Mouse (Mus musculus): ENCODE measurements at regions not wholly inside any gene's neighbourhood (a gene's known extent, or its start where the extent isn't known, plus 50 kb on each side); places are given as distances from the start of the nearest gene placed in this dataset.

DNA sequence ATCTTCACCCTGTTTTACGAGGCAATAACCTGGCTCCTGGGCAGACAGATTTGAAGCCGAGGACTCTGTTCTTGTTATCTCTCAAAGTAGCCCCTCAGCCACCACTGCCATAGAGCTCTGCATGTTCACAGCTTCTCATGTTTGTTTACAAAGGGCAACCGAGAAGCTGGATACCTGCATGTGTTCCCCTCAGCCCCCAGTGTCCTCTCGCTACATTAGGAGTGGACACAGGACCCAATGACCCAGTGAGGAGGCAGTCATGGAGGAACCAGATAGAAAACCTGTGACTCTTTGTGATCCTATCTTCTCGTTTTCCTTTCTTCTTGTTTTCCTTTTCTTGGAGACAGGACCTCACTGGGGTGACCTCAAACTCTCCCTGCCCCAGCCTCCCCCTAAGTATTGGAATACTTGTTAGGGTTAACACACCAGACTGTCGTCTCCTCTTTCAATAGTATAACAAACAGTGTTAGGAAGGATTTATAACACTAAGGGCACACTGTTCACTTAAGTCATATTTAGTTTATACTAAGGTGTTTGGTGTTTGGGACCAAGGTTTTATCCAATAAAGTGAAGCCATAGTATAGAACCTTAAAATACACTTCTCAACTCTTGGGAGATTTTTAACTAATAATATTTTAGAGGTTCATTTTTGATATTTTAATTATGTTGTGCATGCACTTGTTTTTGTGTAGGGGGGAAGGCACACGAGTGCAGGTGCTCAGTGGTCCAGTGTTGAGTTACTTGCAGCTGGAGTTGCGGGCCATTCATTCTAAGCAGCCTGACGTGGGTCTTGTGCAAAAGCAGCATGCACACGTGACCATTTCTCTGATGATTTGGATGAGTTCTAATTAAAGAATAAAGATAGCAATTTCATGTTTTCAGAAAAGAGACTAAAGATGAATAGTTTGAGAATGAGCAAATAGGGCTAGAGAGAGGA, 422.9 kb upstream of the BB014433 start:
- TF ChIP-seq POLR2A (IDR thresholded peaks at IDR 0.05; ENCODE audit: borderline replicate concordance, extremely low read depth, insufficient read depth, insufficient read length, poor library complexity, severe bottlenecking) (no peak), CTCF (IDR thresholded peaks at IDR 0.05; ENCODE audit: borderline replicate concordance, extremely low read depth, insufficient read depth, insufficient read length) (no peak)
- DNase-seq (ENCODE audit: low read depth), result no peak

DNA sequence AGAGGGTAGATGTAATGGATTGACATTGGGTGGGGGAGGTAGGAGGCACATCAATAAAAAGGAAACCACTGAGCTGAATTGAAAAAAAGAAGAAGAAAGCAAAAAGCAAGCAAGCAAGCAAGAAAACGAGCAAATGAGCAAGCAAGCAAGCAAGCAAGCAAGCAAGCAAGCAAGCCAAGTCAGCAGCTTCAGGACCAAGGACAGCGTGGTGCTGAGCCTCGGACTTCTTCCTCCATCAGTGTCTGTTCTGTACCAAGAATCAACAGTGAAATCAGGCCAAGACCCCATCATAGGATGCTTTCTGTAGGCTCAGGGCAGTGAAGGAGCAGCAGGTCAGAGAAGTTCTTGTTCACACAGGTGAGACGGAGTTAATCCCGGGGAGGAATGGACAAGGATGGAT, 392.7 kb upstream of the BB014433 start:
- no peak for TF ChIP-seq CTCF (IDR thresholded peaks at IDR 0.05; ENCODE audit: borderline replicate concordance, extremely low read depth, insufficient read depth, insufficient read length)
- DNase-seq (ENCODE audit: low read depth), result peak; percentile 39

DNA sequence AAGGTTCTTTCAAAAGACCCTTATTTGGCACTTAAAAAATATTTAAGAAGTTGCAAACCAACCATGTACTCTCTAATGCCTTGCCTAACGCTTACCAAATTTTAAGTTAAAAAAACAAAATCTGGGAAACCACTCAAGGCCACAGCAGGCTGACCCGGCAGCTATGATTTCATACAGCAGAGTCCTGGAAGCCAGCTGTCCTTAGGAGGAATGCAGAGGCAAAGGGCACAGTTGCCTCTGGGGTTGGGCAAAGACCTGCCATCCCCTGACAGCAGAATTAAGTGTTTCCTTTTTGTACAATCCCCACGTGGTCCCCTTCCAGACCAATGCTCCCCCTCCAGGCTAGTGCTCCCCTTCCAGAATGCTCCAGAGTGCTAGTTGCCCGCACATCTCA, 348.8 kb upstream of the BB014433 start:
- peak; percentile 26 for DNase-seq (ENCODE audit: low read depth)
- no peak for TF ChIP-seq POLR2A (IDR thresholded peaks at IDR 0.05; ENCODE audit: borderline replicate concordance, extremely low read depth, insufficient read depth, insufficient read length, poor library complexity, severe bottlenecking)
- TF ChIP-seq CTCF (IDR thresholded peaks at IDR 0.05; ENCODE audit: borderline replicate concordance, extremely low read depth, insufficient read depth, insufficient read length), result no peak

DNA sequence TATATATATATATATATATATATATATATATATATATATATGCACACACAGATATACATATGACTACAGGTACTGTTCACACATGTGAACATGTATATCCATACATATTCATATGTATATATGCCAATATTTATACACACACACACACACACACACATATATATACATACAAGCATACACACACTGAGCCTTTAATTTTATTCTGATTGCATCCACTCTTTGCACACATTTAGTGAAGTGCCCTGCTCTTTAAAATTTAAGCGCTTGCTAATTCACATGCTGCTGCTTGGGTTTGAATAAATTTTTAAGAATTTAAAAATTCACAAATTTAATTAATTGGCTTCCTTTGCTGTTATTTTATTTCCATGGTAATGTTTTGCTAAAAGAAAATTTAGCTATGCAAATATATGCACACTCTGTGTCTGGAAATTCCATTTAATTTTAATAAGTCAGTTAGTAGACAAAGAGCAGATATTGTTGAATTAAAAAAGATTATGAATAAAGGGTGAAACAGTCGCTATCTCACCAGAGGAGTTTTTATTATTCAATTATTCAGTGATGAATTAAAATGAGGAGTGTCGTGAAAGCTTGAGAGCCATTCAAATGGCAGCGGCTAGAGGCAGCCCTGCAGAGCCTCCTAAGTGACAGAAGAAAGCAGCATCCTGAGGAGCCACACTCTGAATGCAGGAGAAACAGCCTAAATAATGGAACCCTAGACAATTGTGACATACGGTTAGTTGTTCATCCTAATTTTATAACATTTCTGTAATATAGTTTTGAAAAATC, 348.3 kb upstream of the BB014433 start:
- peak; percentile 73 for DNase-seq (ENCODE audit: low read depth)

DNA sequence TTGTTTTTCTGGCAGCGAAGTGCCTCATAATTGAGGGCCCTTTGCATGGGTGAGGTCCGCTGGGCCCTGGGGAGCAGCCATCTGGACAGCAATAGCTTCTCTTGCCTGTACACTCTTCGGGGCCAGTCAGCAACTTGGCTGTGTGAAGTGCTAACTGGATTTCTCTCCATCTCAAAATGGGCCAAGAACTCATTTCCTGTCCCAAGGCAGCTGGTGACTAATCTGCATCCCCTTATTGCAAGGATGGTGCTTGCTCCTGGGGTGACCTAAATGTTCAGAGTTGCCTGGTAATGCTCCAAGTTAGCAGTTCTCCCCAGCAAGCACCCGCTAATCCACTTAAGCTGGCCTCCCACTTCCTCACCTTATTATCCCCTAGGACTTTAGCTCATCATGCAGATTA, 346.2 kb upstream of the BB014433 start:
- no peak for TF ChIP-seq POLR2A (IDR thresholded peaks at IDR 0.05; ENCODE audit: borderline replicate concordance, extremely low read depth, insufficient read depth, insufficient read length, poor library complexity, severe bottlenecking)
- no peak for TF ChIP-seq CTCF (IDR thresholded peaks at IDR 0.05; ENCODE audit: borderline replicate concordance, extremely low read depth, insufficient read depth, insufficient read length)
- DNase-seq (ENCODE audit: low read depth), result peak; percentile 67

More for the DNA sequence above, 348.3 kb upstream of the BB014433 start:
- TF ChIP-seq POLR2A (IDR thresholded peaks at IDR 0.05; ENCODE audit: borderline replicate concordance, extremely low read depth, insufficient read depth, insufficient read length, poor library complexity, severe bottlenecking), result no peak
- no peak for TF ChIP-seq CTCF (IDR thresholded peaks at IDR 0.05; ENCODE audit: borderline replicate concordance, extremely low read depth, insufficient read depth, insufficient read length)

DNA sequence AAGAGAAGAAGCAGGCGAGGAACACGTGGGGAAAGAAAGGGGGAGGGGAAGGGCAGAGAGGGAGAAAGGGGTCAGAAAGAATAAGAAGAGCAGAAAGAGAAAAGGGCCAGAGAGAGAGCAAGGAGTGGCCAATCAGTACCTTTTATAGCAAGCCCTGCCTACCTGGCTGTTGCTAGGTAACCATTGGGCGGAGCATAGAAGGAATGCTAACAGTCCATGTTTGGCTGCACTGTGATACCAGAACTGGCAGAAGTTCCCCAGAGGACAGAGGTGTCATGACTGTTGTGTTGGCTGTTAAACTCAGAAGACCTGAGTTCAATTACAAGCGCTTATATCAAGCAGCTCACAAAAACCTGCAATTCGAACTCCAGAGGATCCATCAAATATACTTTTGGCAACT, 342.9 kb upstream of the BB014433 start:
- DNase-seq (ENCODE audit: low read depth), result no peak
- TF ChIP-seq CTCF (IDR thresholded peaks at IDR 0.05; ENCODE audit: borderline replicate concordance, extremely low read depth, insufficient read depth, insufficient read length), result no peak

DNA sequence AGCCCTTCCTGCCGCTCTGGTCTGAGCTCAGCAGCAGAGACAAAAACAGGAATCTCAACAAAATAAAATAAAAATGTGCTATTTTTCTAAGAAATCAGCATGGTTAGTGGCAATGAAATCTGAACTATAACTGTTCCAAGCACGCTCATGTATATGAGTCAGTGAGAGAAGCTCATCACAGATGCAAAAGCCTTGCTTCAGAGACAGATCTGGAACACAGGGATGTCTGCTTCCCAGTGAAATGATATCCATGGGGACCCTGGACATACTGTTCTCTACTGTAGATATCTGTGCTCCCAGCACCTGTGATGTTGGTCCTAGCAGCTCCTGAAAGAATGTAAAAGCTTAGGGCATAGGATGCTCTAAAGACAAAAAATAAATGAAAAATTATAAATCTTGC, 321.2 kb upstream of the BB014433 start:
- no peak for DNase-seq (ENCODE audit: low read depth)
- TF ChIP-seq POLR2A (IDR thresholded peaks at IDR 0.05; ENCODE audit: borderline replicate concordance, extremely low read depth, insufficient read depth, insufficient read length, poor library complexity, severe bottlenecking) (no peak), CTCF (IDR thresholded peaks at IDR 0.05; ENCODE audit: borderline replicate concordance, extremely low read depth, insufficient read depth, insufficient read length) (no peak)

DNA sequence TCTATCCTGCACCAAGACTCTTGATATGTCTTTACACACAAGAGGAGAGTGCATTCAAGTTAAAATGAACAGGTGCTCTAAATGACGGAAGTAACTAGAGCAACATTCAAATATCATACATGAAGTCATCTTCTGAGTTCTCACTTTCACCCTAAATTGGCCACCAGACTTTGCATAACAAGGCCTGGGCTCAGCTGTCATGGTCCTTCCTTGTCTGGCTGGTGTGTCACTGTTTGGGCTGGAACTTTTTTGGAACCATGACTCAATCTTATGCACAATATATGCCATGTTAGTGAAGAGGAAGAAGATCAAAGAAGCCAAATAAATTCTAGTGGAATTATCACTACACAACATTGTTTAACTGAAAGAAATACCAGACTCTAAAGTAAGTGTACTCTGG, 318.7 kb upstream of the BB014433 start:
- no peak for DNase-seq (ENCODE audit: low read depth)
- TF ChIP-seq POLR2A (IDR thresholded peaks at IDR 0.05; ENCODE audit: borderline replicate concordance, extremely low read depth, insufficient read depth, insufficient read length, poor library complexity, severe bottlenecking) (no peak), CTCF (IDR thresholded peaks at IDR 0.05; ENCODE audit: borderline replicate concordance, extremely low read depth, insufficient read depth, insufficient read length) (no peak)

DNA sequence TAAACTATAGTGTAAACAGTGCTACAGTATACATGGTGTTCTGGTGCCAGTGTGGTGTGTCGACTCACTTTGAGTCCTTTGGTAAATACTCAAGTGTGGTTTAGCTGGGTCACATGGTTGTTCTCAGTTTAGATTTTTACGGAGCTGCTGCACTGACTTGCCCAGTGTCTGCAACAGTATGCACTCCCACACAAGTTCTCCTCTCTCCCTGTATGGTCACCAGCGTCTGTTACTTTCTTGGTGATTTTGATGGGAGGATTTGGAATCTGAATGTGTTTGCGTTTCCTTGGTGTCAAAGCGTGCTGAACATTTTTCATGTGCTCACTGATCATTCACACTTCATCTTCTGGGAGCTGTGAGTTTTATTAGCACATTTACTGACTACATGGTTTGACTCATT, 298.3 kb upstream of the BB014433 start:
- DNase-seq (ENCODE audit: low read depth), result no peak
- TF ChIP-seq CTCF (IDR thresholded peaks at IDR 0.05; ENCODE audit: borderline replicate concordance, extremely low read depth, insufficient read depth, insufficient read length), result no peak
- no peak for TF ChIP-seq POLR2A (IDR thresholded peaks at IDR 0.05; ENCODE audit: borderline replicate concordance, extremely low read depth, insufficient read depth, insufficient read length, poor library complexity, severe bottlenecking)

DNA sequence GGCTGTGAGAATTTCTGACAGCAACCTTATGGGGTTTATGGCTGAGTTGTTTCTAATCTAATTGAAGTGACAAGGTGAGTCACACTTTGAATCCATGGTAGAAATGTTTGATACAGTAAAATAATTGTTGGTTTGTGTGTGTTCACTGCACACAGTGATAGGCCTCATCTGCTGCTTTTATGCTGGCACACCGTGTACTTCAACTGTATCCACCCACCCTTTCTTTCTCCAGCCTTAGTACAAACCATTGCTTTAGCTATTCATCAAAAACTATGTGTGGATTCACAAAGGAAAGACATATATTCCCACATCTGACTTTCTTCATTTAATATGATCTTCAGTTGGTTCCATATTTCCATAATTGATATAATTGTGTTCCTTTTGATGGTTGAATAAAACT, 297.7 kb upstream of the BB014433 start:
- DNase-seq (ENCODE audit: low read depth), result no peak
- TF ChIP-seq POLR2A (IDR thresholded peaks at IDR 0.05; ENCODE audit: borderline replicate concordance, extremely low read depth, insufficient read depth, insufficient read length, poor library complexity, severe bottlenecking) (no peak), CTCF (IDR thresholded peaks at IDR 0.05; ENCODE audit: borderline replicate concordance, extremely low read depth, insufficient read depth, insufficient read length) (no peak)

DNA sequence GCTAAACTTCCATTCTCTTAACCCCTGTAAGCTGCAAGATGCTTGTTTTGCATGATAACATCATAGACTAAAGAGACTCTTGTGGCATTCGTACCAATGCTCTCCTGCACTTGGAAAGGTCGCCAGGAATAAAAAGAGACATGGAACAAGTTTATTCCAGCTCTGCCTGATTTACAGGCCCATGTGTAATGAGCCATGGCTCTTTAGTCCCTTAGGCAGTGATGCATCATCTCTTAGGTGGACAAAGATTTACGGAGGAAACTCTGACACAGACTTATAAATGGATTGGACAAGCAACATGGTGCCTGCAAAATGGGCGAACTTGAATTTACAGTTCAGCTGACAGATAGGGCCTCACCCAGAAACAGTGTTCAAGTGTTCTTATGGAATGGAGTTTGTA, 288.7 kb upstream of the BB014433 start:
- no peak for DNase-seq (ENCODE audit: low read depth)
- TF ChIP-seq POLR2A (IDR thresholded peaks at IDR 0.05; ENCODE audit: borderline replicate concordance, extremely low read depth, insufficient read depth, insufficient read length, poor library complexity, severe bottlenecking) (no peak), CTCF (IDR thresholded peaks at IDR 0.05; ENCODE audit: borderline replicate concordance, extremely low read depth, insufficient read depth, insufficient read length) (no peak)

DNA sequence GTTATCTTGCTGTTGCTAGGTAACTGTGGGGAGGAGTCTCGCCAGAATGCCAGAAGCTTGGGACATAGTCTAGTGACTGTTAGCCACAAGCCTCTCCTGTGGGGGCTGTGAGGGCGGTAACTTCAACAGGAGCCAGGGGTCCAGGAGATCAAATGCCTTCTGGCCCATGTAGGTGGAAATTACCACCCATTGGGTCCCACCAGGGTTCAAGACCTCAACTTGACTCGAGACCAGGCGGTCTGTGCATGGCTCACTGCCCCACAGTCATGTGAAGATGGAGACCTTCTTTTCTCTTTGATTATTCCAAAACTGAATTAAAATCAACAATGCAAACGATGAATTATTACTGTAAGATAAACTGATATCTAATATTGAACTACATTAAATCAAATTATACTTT, 281.4 kb upstream of the BB014433 start:
- TF ChIP-seq POLR2A (IDR thresholded peaks at IDR 0.05; ENCODE audit: borderline replicate concordance, extremely low read depth, insufficient read depth, insufficient read length, poor library complexity, severe bottlenecking), result no peak
- TF ChIP-seq CTCF (IDR thresholded peaks at IDR 0.05; ENCODE audit: borderline replicate concordance, extremely low read depth, insufficient read depth, insufficient read length), result no peak
- no peak for DNase-seq (ENCODE audit: low read depth)
